Mouse (Mus musculus) MEL (cell line): ENCODE data around the gene Serpinb6b. TPM values are rescaled to one million over a fixed set of nuclear protein-coding genes. Genes with fewer than 3 reads are reported as not detected.

Experiments used
- DNase-seq: peaks from one replicate; pipeline ENCODE4 v3.0.0; 2011; ENCODE audit warnings: low read depth, low spot score
- H3K27ac ChIP-seq: 2 replicates; pipeline ENCODE4 v1.5.1; 2012; ENCODE audit warnings: low read depth, mild to moderate bottlenecking, control low read depth, low read length, moderate library complexity; ENCODE audit not compliant: control insufficient read depth
- H3K27me3 ChIP-seq, 2 experiments: fragments of 150-350 bp in 1 of 2; sonication (generic) in 1 of 2; 2 replicates each; pipeline ENCODE4 v1.6.1; 2012; ENCODE audit warnings: low read length in 2 of 2, mild to moderate bottlenecking in 2 of 2, improper control_type of control experiment in 1 of 2, moderate library complexity in 1 of 2; ENCODE audit not compliant: insufficient read depth in 2 of 2, control insufficient read depth in 1 of 2
- H3K36me3 ChIP-seq, 2 experiments: 2 replicates each; pipeline ENCODE4 v1.6.1; 2012 to 2014; ENCODE audit warnings: low read length in 2 of 2, improper control_type of control experiment in 1 of 2, inconsistent platforms in 1 of 2, mild to moderate bottlenecking in 1 of 2; ENCODE audit not compliant: insufficient read depth in 2 of 2, control insufficient read depth in 1 of 2
- H3K4me1 ChIP-seq, 2 experiments: fragments of 150-350 bp in 1 of 2; sonication (generic) in 1 of 2; 2 replicates each; pipeline ENCODE4 v1.6.1; 2012; ENCODE audit warnings: low read length in 2 of 2, improper control_type of control experiment in 1 of 2, mild to moderate bottlenecking in 1 of 2; ENCODE audit not compliant: insufficient read depth in 2 of 2, control insufficient read depth in 1 of 2
- H3K4me3 ChIP-seq, 2 experiments: fragments of 150-350 bp in 1 of 2; sonication (generic) in 1 of 2; 2 replicates each; pipeline ENCODE4 v1.5.1; 2012; ENCODE audit warnings: low read depth in 2 of 2, low read length in 2 of 2, mild to moderate bottlenecking in 2 of 2, moderate library complexity in 2 of 2, control low read depth in 1 of 2, improper control_type of control experiment in 1 of 2; ENCODE audit not compliant: control insufficient read depth in 1 of 2, insufficient read depth in 1 of 2
- H3K79me2 ChIP-seq: 2 replicates; pipeline ENCODE4 v1.6.1; 2012; ENCODE audit warnings: mild to moderate bottlenecking, low read length, moderate library complexity; ENCODE audit not compliant: control insufficient read depth, poor library complexity, insufficient read depth
- H3K9ac ChIP-seq: 2 replicates; pipeline ENCODE4 v1.6.1; 2012; ENCODE audit warnings: low read depth, mild to moderate bottlenecking, control low read depth, low read length, moderate library complexity; ENCODE audit not compliant: control insufficient read depth, poor library complexity, severe bottlenecking
- H3K9me3 ChIP-seq: fragments of 150-350 bp; sonication (generic); replicated peaks from 2 replicates; pipeline ENCODE4 v1.6.1; 2012; ENCODE audit warnings: mild to moderate bottlenecking, low read length, improper control_type of control experiment, moderate library complexity; ENCODE audit not compliant: insufficient read depth
- BHLHE40 ChIP-seq: IDR thresholded peaks from 2 replicates; pipeline ENCODE4 v1.6.1; 2012; ENCODE audit warnings: low read depth, mild to moderate bottlenecking, inconsistent platforms, low read length, improper control_type of control experiment, borderline replicate concordance
- CHD1 ChIP-seq: IDR thresholded peaks from 2 replicates; pipeline ENCODE4 v1.6.1; 2012; ENCODE audit warnings: low read depth, mild to moderate bottlenecking, inconsistent platforms, low read length, improper control_type of control experiment
- CTCF ChIP-seq, 3 experiments: IDR thresholded peaks in 2 of 3; conservative IDR thresholded peaks in 1 of 3; 2 replicates each; pipeline ENCODE4 v1.5.1; 2011 to 2012; ENCODE audit warnings: low read length in 3 of 3, low read depth in 2 of 3, mild to moderate bottlenecking in 2 of 3, improper control_type of control experiment in 1 of 3, inconsistent platforms in 1 of 3, mixed read lengths in 1 of 3, moderate library complexity in 1 of 3; ENCODE audit not compliant: control insufficient read depth in 1 of 3, insufficient read depth in 1 of 3, poor library complexity in 1 of 3, severe bottlenecking in 1 of 3
- E2F4 ChIP-seq: IDR thresholded peaks from 2 replicates; pipeline ENCODE4 v1.6.1; 2011; ENCODE audit warnings: low read depth, low read length, improper control_type of control experiment, borderline replicate concordance
- ELF1 ChIP-seq: IDR thresholded peaks from 2 replicates; pipeline ENCODE4 v1.6.1; 2014; ENCODE audit warnings: low read depth, mild to moderate bottlenecking, inconsistent platforms, low read length, improper control_type of control experiment, moderate library complexity
- EP300 ChIP-seq, 2 experiments: IDR thresholded peaks; 2 replicates each; pipeline ENCODE4 v1.6.1; 2011; ENCODE audit warnings: improper control_type of control experiment in 2 of 2, low read length in 2 of 2, low read depth in 1 of 2, mild to moderate bottlenecking in 1 of 2
- ETS1 ChIP-seq: IDR thresholded peaks from 2 replicates; pipeline ENCODE4 v1.6.1; 2012; ENCODE audit warnings: low read depth, mild to moderate bottlenecking, inconsistent platforms, low read length, improper control_type of control experiment, moderate library complexity
- GATA1 ChIP-seq: IDR thresholded peaks from 2 replicates; pipeline ENCODE4 v1.6.1; 2011; ENCODE audit warnings: low read depth, low read length, improper control_type of control experiment
- MAX ChIP-seq: IDR thresholded peaks from 2 replicates; pipeline ENCODE4 v1.6.1; 2011; ENCODE audit warnings: low read length, improper control_type of control experiment
- MXI1 ChIP-seq: IDR thresholded peaks from 2 replicates; pipeline ENCODE4 v1.6.1; 2011; ENCODE audit warnings: mild to moderate bottlenecking, low read depth, low read length, improper control_type of control experiment
- MYC ChIP-seq: IDR thresholded peaks from 2 replicates; pipeline ENCODE4 v1.6.1; 2011; ENCODE audit warnings: low read depth, mild to moderate bottlenecking, low read length, improper control_type of control experiment, moderate library complexity
- POLR2A ChIP-seq, 2 experiments: IDR thresholded peaks; 2 replicates each; pipeline ENCODE4 v1.6.1; 2011 to 2012; ENCODE audit warnings: low read length in 2 of 2, mild to moderate bottlenecking in 2 of 2, control low read depth in 1 of 2, improper control_type of control experiment in 1 of 2, low read depth in 1 of 2, moderate library complexity in 1 of 2; ENCODE audit not compliant: control insufficient read depth in 1 of 2, insufficient read depth in 1 of 2, poor library complexity in 1 of 2
- POLR2AphosphoS5 ChIP-seq: IDR thresholded peaks from 2 replicates; pipeline ENCODE4 v1.6.1; 2012; ENCODE audit warnings: low read depth, borderline replicate concordance, mild to moderate bottlenecking, inconsistent platforms, low read length, moderate library complexity, mixed read lengths
- RCOR1 ChIP-seq: IDR thresholded peaks from 2 replicates; pipeline ENCODE4 v1.6.1; 2012; ENCODE audit warnings: low read depth, mild to moderate bottlenecking, inconsistent platforms, low read length, improper control_type of control experiment
- TAL1 ChIP-seq: IDR thresholded peaks from 2 replicates; pipeline ENCODE4 v1.6.1; 2012; ENCODE audit warnings: mild to moderate bottlenecking, inconsistent platforms, low read length, moderate library complexity, mixed read lengths
- UBTF ChIP-seq: IDR thresholded peaks from 2 replicates; pipeline ENCODE4 v1.6.1; 2012; ENCODE audit warnings: low read depth, mild to moderate bottlenecking, inconsistent platforms, low read length, improper control_type of control experiment, moderate library complexity, borderline replicate concordance; ENCODE audit not compliant: insufficient read depth
- polyA plus RNA-seq, 2 experiments: library from polyadenylated mRNA; stranded (reverse) in 1 of 2; unstranded in 1 of 2; fragments of >175 nt in 1 of 2; fragments of >200 nt in 1 of 2; gene quantifications; 2 replicates each; pipeline versions ENCODE4 v1.2.1 to v1.2.4; 2012; ENCODE audit warnings: low replicate concordance in 2 of 2, low read depth in 1 of 2; ENCODE audit not compliant: insufficient read length in 2 of 2, insufficient read depth in 1 of 2, missing spikeins in 1 of 2
- total RNA-seq: library from RNA; depleted of rRNA; stranded (reverse); fragments of 300-350 nt; gene quantifications from 2 replicates; pipeline ENCODE4 v1.2.3, GENCODE M21; 2012

The Serpinb6b gene
- total and polyA plus RNA-seq, 3 experiments, result 0.27 to 1.2 TPM; not detected in 1

- H3K79me2 ChIP-seq, result no peaks in the 10 kb centered on the region
- H3K27me3 ChIP-seq, result no peaks in the 10 kb centered on the region
- H3K27ac ChIP-seq, result no peak overlapping the region
- H3K4me3 ChIP-seq, result no peak overlapping the region
- peaks cover 4 to 15% of the 10 kb centered on the region in 2 experiments for H3K4me1 ChIP-seq
- no peaks in the 10 kb centered on the region for H3K9me3 ChIP-seq
- no peak for DNase-seq
- peaks cover 0 to 15% of the 10 kb centered on the region in 2 experiments; a peak in 2 of 4 replicates for H3K36me3 ChIP-seq
- TF ChIP-seq MAX (no peak), GATA1 (no peak), RCOR1 (no peak), CTCF (IDR thresholded peaks at IDR 0.05 in 2 of 3, conservative IDR thresholded peaks at IDR 0.05 in 1 of 3; ENCODE audit: control insufficient read depth in 1 of 3, insufficient read depth in 1 of 3, low read depth in 2 of 3, low read length in 3 of 3, poor library complexity in 1 of 3, severe bottlenecking in 1 of 3) (no peak), TAL1 (no peak), POLR2AphosphoS5 (no peak), POLR2A (IDR thresholded peaks at IDR 0.05; ENCODE audit: control insufficient read depth in 1 of 2, insufficient read depth in 1 of 2, low read depth in 1 of 2, low read length in 2 of 2, poor library complexity in 1 of 2) (no peak), MXI1 (no peak), CHD1 (no peak), BHLHE40 (no peak), ELF1 (no peak), MYC (no peak), UBTF (no peak), E2F4 (no peak), EP300 (IDR thresholded peaks at IDR 0.05; ENCODE audit: low read depth in 1 of 2, low read length in 2 of 2) (no peak)
- no peak overlapping the region for H3K9ac ChIP-seq
Observed at GRCm38 (mm10) chr13:33022371-33022770, 57.4 kb downstream of the Serpinb6b start.

GRCm38 (mm10) chr13:33026427-33027057 lies 61.5 kb downstream of the Serpinb6b start:
- H3K79me2 ChIP-seq, result no peaks in the 10 kb centered on the region
- peak overlapping the region in 1 of 2 experiments; percentile 38; a peak in 1 of 4 replicates for H3K4me3 ChIP-seq
- no peaks in the 10 kb centered on the region for H3K27me3 ChIP-seq
- TF ChIP-seq MXI1 (peak; percentile 19; the same call in 1 of the 2 replicates), ETS1 (no peak)
- H3K4me1 ChIP-seq, result peaks cover 9 to 24% of the 10 kb centered on the region in 2 experiments
- H3K36me3 ChIP-seq, result peaks cover 0 to 17% of the 10 kb centered on the region in 2 experiments; a peak in 2 of 4 replicates
- H3K27ac ChIP-seq, result peak overlapping the region; percentile 31; the same call in 1 of the 2 replicates
- H3K9me3 ChIP-seq, result no peaks in the 10 kb centered on the region
- peak; percentile 55 for DNase-seq
- peak overlapping the region; percentile 41 for H3K9ac ChIP-seq
